Mouse (Mus musculus) forebrain, embryonic 10.5 days (tissue): ENCODE results near the gene Cacul1. TPM values are rescaled to one million over a fixed set of nuclear protein-coding genes. Genes with fewer than 3 reads are reported as not detected.

Experiments used
- DNase-seq: peaks from one replicate; pipeline ENCODE4 v3.0.0-alpha.2; 2017; ENCODE audit warnings: low spot score; ENCODE audit errors: extremely low spot score
- H3K27ac ChIP-seq: fragments of 300-500 bp; sonication (generic); 2 replicates; pipeline ENCODE4 v1.5.1; 2016; ENCODE audit warnings: mild to moderate bottlenecking
- H3K27me3 ChIP-seq: fragments of 300-500 bp; sonication (generic); 2 replicates; pipeline ENCODE4 v1.6.1; 2016; ENCODE audit warnings: mild to moderate bottlenecking; ENCODE audit not compliant: poor library complexity, severe bottlenecking
- H3K36me3 ChIP-seq: fragments of 300-500 bp; sonication (generic); replicated peaks from 2 replicates; pipeline ENCODE4 v1.6.1; 2016; ENCODE audit warnings: mild to moderate bottlenecking, moderate library complexity
- H3K4me1 ChIP-seq: fragments of 300-500 bp; sonication (generic); 2 replicates; pipeline ENCODE4 v1.6.1; 2016
- H3K4me3 ChIP-seq: fragments of 300-500 bp; sonication (generic); 2 replicates; pipeline ENCODE4 v1.5.1; 2016; ENCODE audit warnings: mild to moderate bottlenecking, moderate library complexity
- H3K9me3 ChIP-seq: fragments of 300-500 bp; sonication (generic); 2 replicates; pipeline ENCODE4 v1.6.1; 2016; ENCODE audit warnings: mild to moderate bottlenecking, moderate library complexity
- WGBS: fragments of 180-500 bp; shearing (Covaris S2); methylation state at CpG from one replicate; pipeline ENCODE4 v1.1.7; 2016; 5-methylcytosine and 5-hydroxymethylcytosine counted together
- microRNA-seq: library from miRNA; unstranded; fragments of <30 nt; microRNA quantifications from one replicate; pipeline ENCODE4, GENCODE M21; 2017
- polyA plus RNA-seq: library from polyadenylated mRNA; unstranded; fragments of >200 nt; fragmentation: Nextera tagmentation; extraction: Ambion mirVana; gene quantifications from 2 replicates; pipeline ENCODE4 v1.2.1, GENCODE M21; 2016

Cacul1 gene
- polyA plus RNA-seq, 1 experiment from 2014 or later, result 24.6 TPM

DNA sequence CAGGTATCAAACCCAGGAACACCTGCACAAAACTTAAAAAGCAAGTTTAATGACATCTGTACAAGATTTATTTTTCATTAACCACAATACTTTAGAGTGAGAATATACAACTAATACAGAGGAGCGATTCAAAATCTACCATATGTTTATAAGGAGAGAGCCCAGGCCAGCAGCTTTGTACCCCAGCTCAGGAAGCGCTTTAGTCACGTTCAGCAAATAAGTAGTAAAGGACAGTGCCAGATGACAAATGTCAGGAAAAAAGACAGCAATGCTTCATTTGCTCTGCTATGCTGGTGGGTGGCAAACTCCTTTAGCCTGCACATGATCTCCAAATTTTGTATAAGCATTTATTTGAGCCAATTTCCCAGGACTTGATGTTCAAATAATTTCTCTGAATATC is 56.1 kb downstream of the Cacul1 start:
- WGBS, result 94% methylated on average over 3 of the region's 3 CpGs
- H3K36me3 ChIP-seq, result peaks cover 33% of the 10 kb centered on the region

GRCm38 (mm10) chr19:60520131-60520530 is 60.7 kb downstream of the Cacul1 start:
- no peaks in the 10 kb centered on the region for H3K4me1 ChIP-seq
- whole genome bisulfite sequencing, result 95% methylated on average over 3 of the region's 3 CpGs
- H3K9me3 ChIP-seq, result no peaks in the 10 kb centered on the region; the same call in 1 of the 2 replicates
- H3K36me3 ChIP-seq, result peaks cover 5% of the 10 kb centered on the region
- H3K4me3 ChIP-seq, result no peak overlapping the region
- no peaks in the 10 kb centered on the region for H3K27me3 ChIP-seq
- H3K27ac ChIP-seq, result no peak overlapping the region
- no peak for DNase-seq

More for the DNA sequence above, 56.1 kb downstream of the Cacul1 start:
- Histone ChIP-seq H3K27me3 (no peaks in the 10 kb centered on the region), H3K4me1 (no peaks in the 10 kb centered on the region), H3K9me3 (no peaks in the 10 kb centered on the region; the same call in 1 of the 2 replicates), H3K27ac (no peak overlapping the region), H3K4me3 (no peak overlapping the region)
- DNase-seq, result no peak

DNA sequence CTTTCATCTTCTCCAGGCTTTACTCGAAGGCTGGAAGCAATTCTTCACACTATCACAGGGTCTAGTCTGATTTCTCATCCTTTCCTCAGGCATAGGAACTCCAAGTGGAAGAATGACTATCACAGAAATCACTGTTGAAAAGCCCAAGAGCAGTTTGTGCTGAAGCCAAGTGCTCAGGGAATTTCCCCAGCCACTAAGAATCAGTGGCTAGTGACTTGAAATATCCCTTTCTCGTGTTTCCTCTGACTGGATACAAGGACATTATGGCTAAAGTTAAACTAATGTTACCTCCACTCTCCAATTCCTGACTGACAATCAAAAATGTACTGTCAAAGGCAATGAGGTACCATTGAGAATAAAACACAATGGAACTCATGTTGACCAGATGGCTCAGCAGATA is 65.8 kb downstream of the Cacul1 start:
- Histone ChIP-seq H3K4me1 (peaks cover 14% of the 10 kb centered on the region), H3K4me3 (no peak overlapping the region), H3K27me3 (peaks cover 4% of the 10 kb centered on the region; the same call in 1 of the 2 replicates), H3K9me3 (no peaks in the 10 kb centered on the region), H3K36me3 (no peaks in the 10 kb centered on the region), H3K27ac (no peak overlapping the region)
- DNase-seq, result no peak
- 77% methylated on average over 2 of the region's 2 CpGs for WGBS

GRCm38 (mm10) chr19:60513431-60513830 is 67.4 kb downstream of the Cacul1 start:
- Histone ChIP-seq H3K27me3 (peaks cover 4% of the 10 kb centered on the region; the same call in 1 of the 2 replicates), H3K4me3 (no peak overlapping the region), H3K9me3 (no peaks in the 10 kb centered on the region), H3K4me1 (peaks cover 26% of the 10 kb centered on the region), H3K36me3 (no peaks in the 10 kb centered on the region), H3K27ac (no peak overlapping the region)
- DNase-seq, result no peak
- WGBS, result 50% methylated on average over 3 of the region's 3 CpGs

- H3K4me1 ChIP-seq, result no peaks in the 10 kb centered on the region
- no peaks in the 10 kb centered on the region for H3K9me3 ChIP-seq
- H3K4me3 ChIP-seq, result no peak overlapping the region
- no peaks in the 10 kb centered on the region for H3K36me3 ChIP-seq
- no peaks in the 10 kb centered on the region for H3K27me3 ChIP-seq
- DNase-seq, result no peak
- H3K27ac ChIP-seq, result no peak overlapping the region
Observed at GRCm38 (mm10) chr19:60500209-60500608, 80.6 kb downstream of the Cacul1 start.

GRCm38 (mm10) chr19:60497171-60497570 is 83.7 kb downstream of the Cacul1 start:
- DNase-seq, result no peak
- Histone ChIP-seq H3K36me3 (no peaks in the 10 kb centered on the region), H3K27ac (no peak overlapping the region), H3K4me3 (no peak overlapping the region), H3K27me3 (no peaks in the 10 kb centered on the region), H3K9me3 (no peaks in the 10 kb centered on the region), H3K4me1 (no peaks in the 10 kb centered on the region)
- WGBS, result 73% methylated on average over 4 of the region's 4 CpGs

- H3K27me3 ChIP-seq, result no peaks in the 10 kb centered on the region
- H3K4me3 ChIP-seq, result no peak overlapping the region
- H3K4me1 ChIP-seq, result no peaks in the 10 kb centered on the region
- no peaks in the 10 kb centered on the region for H3K9me3 ChIP-seq
- 74% methylated on average over 3 of the region's 3 CpGs for WGBS
- no peak overlapping the region for H3K27ac ChIP-seq
- DNase-seq, result no peak
- no peaks in the 10 kb centered on the region for H3K36me3 ChIP-seq
Observed at GRCm38 (mm10) chr19:60495772-60496171, 85.1 kb downstream of the Cacul1 start.

DNA sequence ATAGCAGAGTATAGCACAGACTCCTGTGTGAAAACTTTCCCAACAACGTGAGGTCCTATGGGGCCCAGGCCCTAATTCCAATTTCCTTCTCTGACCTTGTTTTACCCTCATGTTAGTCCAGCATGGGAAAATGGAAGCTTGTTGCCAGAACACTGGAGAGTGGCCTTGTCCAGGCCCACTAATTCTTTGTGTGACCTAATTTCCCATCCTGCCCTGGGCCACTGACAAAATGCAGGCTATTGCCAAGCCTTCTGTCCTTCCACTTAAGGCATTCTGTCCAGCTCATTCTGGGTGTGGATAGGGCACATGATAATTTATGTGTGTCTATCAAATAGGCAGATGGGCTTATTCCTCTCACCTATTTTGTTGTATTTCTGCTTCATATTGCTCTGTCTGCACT is 91.3 kb downstream of the Cacul1 start:
- WGBS, result 82% methylated on average over 1 of the region's 1 CpGs
- Histone ChIP-seq H3K27ac (no peak overlapping the region), H3K9me3 (no peaks in the 10 kb centered on the region), H3K27me3 (no peaks in the 10 kb centered on the region), H3K4me3 (no peak overlapping the region), H3K36me3 (no peaks in the 10 kb centered on the region), H3K4me1 (no peaks in the 10 kb centered on the region)
- no peak for DNase-seq

DNA sequence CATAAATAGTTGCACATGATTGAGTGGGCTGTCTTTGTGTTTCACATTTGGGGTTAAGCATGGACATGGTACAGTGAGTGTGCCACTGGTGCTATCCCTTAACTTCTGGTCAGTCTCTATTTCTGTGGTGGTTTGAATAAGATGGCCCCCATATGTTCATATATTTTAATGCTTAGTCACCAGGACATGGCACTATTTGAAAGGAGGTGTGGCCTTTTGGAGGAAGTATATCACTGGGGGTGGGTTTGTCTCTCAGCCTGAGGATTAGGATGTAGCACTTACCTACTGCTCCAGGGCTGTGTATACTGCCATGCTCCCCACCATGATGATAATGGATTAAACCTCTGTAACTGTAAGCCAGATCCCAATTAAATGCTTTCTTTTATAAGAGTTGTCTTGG is 95.6 kb downstream of the Cacul1 start:
- H3K27me3 ChIP-seq, result no peaks in the 10 kb centered on the region
- no peaks in the 10 kb centered on the region for H3K36me3 ChIP-seq

DNA sequence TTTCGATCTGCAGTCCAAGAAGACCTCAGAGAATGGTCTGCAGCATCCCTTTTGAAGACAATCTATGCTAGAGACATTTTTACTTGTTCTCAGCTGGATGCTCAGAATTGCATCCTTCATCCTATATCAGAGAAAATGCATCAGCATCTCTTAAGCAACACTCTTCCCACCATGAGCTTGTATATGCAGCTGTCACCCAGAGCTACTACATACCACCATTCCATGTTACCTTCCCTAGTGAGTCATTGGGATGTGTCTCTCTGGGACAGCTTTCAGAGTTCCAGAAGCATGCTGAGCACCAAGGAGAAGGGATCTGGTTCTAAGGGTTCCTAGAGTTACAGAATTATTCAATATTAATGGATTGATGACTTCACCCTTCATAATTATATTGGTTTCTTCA is 102.0 kb downstream of the Cacul1 start:
- Histone ChIP-seq H3K9me3 (no peaks in the 10 kb centered on the region), H3K36me3 (no peaks in the 10 kb centered on the region)
- WGBS, result 62% methylated on average over 1 of the region's 1 CpGs

More for the DNA sequence above, 95.6 kb downstream of the Cacul1 start:
- Histone ChIP-seq H3K27ac (no peak overlapping the region), H3K4me1 (no peaks in the 10 kb centered on the region), H3K9me3 (no peaks in the 10 kb centered on the region), H3K4me3 (no peak overlapping the region)
- no peak for DNase-seq

GRCm38 (mm10) chr19:60477788-60478187 is 103.0 kb downstream of the Cacul1 start:
- WGBS, result 66% methylated on average over 2 of the region's 2 CpGs
- no peak overlapping the region for H3K27ac ChIP-seq
- no peaks in the 10 kb centered on the region for H3K27me3 ChIP-seq
- no peaks in the 10 kb centered on the region for H3K36me3 ChIP-seq
- no peaks in the 10 kb centered on the region for H3K9me3 ChIP-seq
- H3K4me1 ChIP-seq, result no peaks in the 10 kb centered on the region
- DNase-seq, result no peak
- H3K4me3 ChIP-seq, result no peak overlapping the region

More for the DNA sequence above, 102.0 kb downstream of the Cacul1 start:
- H3K4me1 ChIP-seq, result no peaks in the 10 kb centered on the region
- no peak overlapping the region for H3K27ac ChIP-seq
- no peak overlapping the region for H3K4me3 ChIP-seq
- H3K27me3 ChIP-seq, result no peaks in the 10 kb centered on the region
- DNase-seq, result no peak

Small RNA genes within 50 kb of the gene (microRNA-seq; reads per million reads assigned to microRNA genes)
- not detected for gene Gm25238

Other genes with a start within 250 kb of the Cacul1 start
- not detected in 2 replicates for gene Prlhr, start 112.7 kb downstream of the Cacul1 start, polyA plus RNA-seq
- gene Nanos1, start 175.0 kb upstream of the Cacul1 start, polyA plus RNA-seq, result 1.4 and 1.6 TPM in 2 replicates
- 165 and 170 TPM in 2 replicates for gene Eif3a, start 209.6 kb upstream of the Cacul1 start, polyA plus RNA-seq
- 26.2 and 27.9 TPM in 2 replicates for gene Fam45a, start 230.6 kb upstream of the Cacul1 start, polyA plus RNA-seq